Mouse (Mus musculus) midbrain, embryonic 11.5 days (tissue): ENCODE results near the gene B4gat1. TPM values are rescaled to one million over a fixed set of nuclear protein-coding genes. Genes with fewer than 3 reads are reported as not detected.
"Not testable (repeated sequence)": the region's sequence is repeated elsewhere in the genome, so short reads cannot be mapped to it uniquely, and the experiment has no call there.

ENCODE experiments used
- ATAC-seq: fragments of 200-750 bp; cut with Nextera tagmentation; 2 replicates; pipeline ENCODE4 v1.8.0; 2017; ENCODE audit warnings: moderate TSS enrichment, moderate library complexity; ENCODE audit not compliant: low FRiP score
- DNase-seq: peaks from one replicate; pipeline ENCODE4 v3.0.0; 2015; ENCODE audit warnings: low spot score; ENCODE audit errors: missing footprints
- H3K27ac ChIP-seq: fragments of 300-500 bp; sonication (generic); 2 replicates; pipeline ENCODE4 v1.5.1; 2014; ENCODE audit warnings: low read depth, low read length
- H3K27me3 ChIP-seq: fragments of 300-500 bp; sonication (generic); 2 replicates; pipeline ENCODE4 v1.6.1; 2014; ENCODE audit warnings: mild to moderate bottlenecking, low read length, moderate library complexity, mixed read lengths; ENCODE audit not compliant: control insufficient read depth, insufficient read depth
- H3K36me3 ChIP-seq: fragments of 300-500 bp; sonication (generic); 2 replicates; pipeline ENCODE4 v1.6.1; 2014; ENCODE audit warnings: mild to moderate bottlenecking, low read length, moderate library complexity, mixed read lengths; ENCODE audit not compliant: control insufficient read depth, insufficient read depth
- H3K4me1 ChIP-seq: fragments of 300-500 bp; sonication (generic); 2 replicates; pipeline ENCODE4 v1.6.1; 2014; ENCODE audit warnings: low read length; ENCODE audit not compliant: control insufficient read depth, insufficient read depth
- H3K4me2 ChIP-seq: fragments of 300-500 bp; sonication (generic); 2 replicates; pipeline ENCODE4 v1.6.1; 2014; ENCODE audit warnings: mild to moderate bottlenecking, moderate library complexity
- H3K4me3 ChIP-seq: fragments of 300-500 bp; sonication (generic); 2 replicates; pipeline ENCODE4 v1.5.1; 2014; ENCODE audit warnings: low read depth, low read length
- H3K9ac ChIP-seq: fragments of 300-500 bp; sonication (generic); 2 replicates; pipeline ENCODE4 v1.6.1; 2014; ENCODE audit warnings: low read length
- H3K9me3 ChIP-seq: fragments of 300-500 bp; sonication (generic); 2 replicates; pipeline ENCODE4 v1.6.1; 2016; ENCODE audit warnings: low read length; ENCODE audit not compliant: control insufficient read depth
- WGBS: fragments of 180-500 bp; shearing (Covaris S2); extraction: QIAGEN DNeasy Blood & Tissue Kit; methylation state at CpG from one replicate; pipeline ENCODE4 v1.1.7; 2014; 5-methylcytosine and 5-hydroxymethylcytosine counted together
- polyA plus RNA-seq: library from polyadenylated mRNA; unstranded; fragments of >200 nt; fragmentation: Nextera tagmentation; extraction: Ambion mirVana; gene quantifications from 2 replicates; pipeline ENCODE4 v1.2.1, GENCODE M21; 2014

The B4gat1 gene
- polyA plus RNA-seq, 1 experiment from 2014 or later: 41.7 TPM

GRCm38 (mm10) chr19:5084834-5085144, 46.2 kb downstream of the B4gat1 start:
- no peaks in the 10 kb centered on the region; the same call in 1 of the 2 replicates for H3K36me3 ChIP-seq
- H3K4me1 ChIP-seq: peaks cover 22% of the 10 kb centered on the region
- ATAC-seq (no peak), DNase-seq (no peak)
- H3K4me3 ChIP-seq: peak overlapping the region; percentile 35
- H3K4me2 ChIP-seq: peak overlapping the region; percentile 55
- no peak overlapping the region for H3K9ac ChIP-seq
- H3K27me3 ChIP-seq: peaks cover 55% of the 10 kb centered on the region
- H3K27ac ChIP-seq: no peak overlapping the region
- no peaks in the 10 kb centered on the region for H3K9me3 ChIP-seq
- 7% methylated on average over 15 of the region's 15 CpGs for WGBS

- H3K27ac ChIP-seq: no peak within 1 kb of the TSS
- no peaks in the 10 kb centered on the region; the same call in 1 of the 2 replicates for H3K36me3 ChIP-seq
- H3K4me3 ChIP-seq: peak within 1 kb of the TSS; percentile 35
- peaks cover 55% of the 10 kb centered on the region for H3K27me3 ChIP-seq
- 2% methylated on average over 60 of the region's 69 CpGs for WGBS
- DNase-seq: no peak
- H3K4me2 ChIP-seq: peak within 1 kb of the TSS; percentile 55
- no peaks in the 10 kb centered on the region for H3K9me3 ChIP-seq
- no peak for ATAC-seq
- H3K4me1 ChIP-seq: peaks cover 22% of the 10 kb centered on the region
- peak within 1 kb of the TSS; percentile 36 for H3K9ac ChIP-seq
Measured at GRCm38 (mm10) chr19:5085145-5085863, 46.7 kb downstream of the B4gat1 start, which contains the start of gene Tmem151a. Tmem151a (minus strand) TSS chr19:5085531.

- H3K4me1 ChIP-seq: peaks cover 22% of the 10 kb centered on the region
- H3K27me3 ChIP-seq: peaks cover 48% of the 10 kb centered on the region
- H3K4me3 ChIP-seq, H3K27ac ChIP-seq, H3K9ac ChIP-seq, H3K4me2 ChIP-seq, ATAC-seq, DNase-seq, H3K9me3 ChIP-seq, H3K36me3 ChIP-seq: not testable (repeated sequence)
- WGBS: 59% methylated on average over 4 of the region's 4 CpGs
Measured at GRCm38 (mm10) chr19:5086533-5086932, 47.9 kb downstream of the B4gat1 start.

GRCm38 (mm10) chr19:5087884-5088728, 49.5 kb downstream of the B4gat1 start, which contains the start of gene Yif1a:
Yif1a (plus strand) TSS chr19:5088538.
- H3K4me3 ChIP-seq: peak within 1 kb of the TSS; percentile 86
- under 1% methylated on average over 58 of the region's 58 CpGs for WGBS
- H3K9me3 ChIP-seq: no peaks in the 10 kb centered on the region
- peaks cover 2% of the 10 kb centered on the region; the same call in 1 of the 2 replicates for H3K36me3 ChIP-seq
- ATAC-seq: peak; percentile 91
- peak; percentile 100 for DNase-seq
- H3K27me3 ChIP-seq: peaks cover 33% of the 10 kb centered on the region
- peak within 1 kb of the TSS; percentile 83 for H3K4me2 ChIP-seq
- peaks cover 22% of the 10 kb centered on the region for H3K4me1 ChIP-seq
- H3K27ac ChIP-seq: peak within 1 kb of the TSS; percentile 71
- peak within 1 kb of the TSS; percentile 72 for H3K9ac ChIP-seq

- Histone ChIP-seq H3K9me3 (no peaks in the 10 kb centered on the region), H3K4me3 (peak overlapping the region; percentile 86), H3K4me2 (peak overlapping the region; percentile 83), H3K9ac (peak overlapping the region; percentile 72; the same call in 1 of the 2 replicates), H3K27me3 (peaks cover 22% of the 10 kb centered on the region), H3K4me1 (peaks cover 26% of the 10 kb centered on the region), H3K27ac (no peak overlapping the region), H3K36me3 (peaks cover 5% of the 10 kb centered on the region; the same call in 1 of the 2 replicates)
- 86% methylated on average over 4 of the region's 4 CpGs for WGBS
- no peak for ATAC-seq
- DNase-seq: no peak
Measured at GRCm38 (mm10) chr19:5089324-5089723, 50.7 kb downstream of the B4gat1 start.

Other genes with a start within 250 kb of the B4gat1 start
- gene Rbm4, start 244.9 kb upstream of the B4gat1 start, polyA plus RNA-seq: 108 and 111 TPM in 2 replicates
- gene Gm21992, start 227.2 kb upstream of the B4gat1 start, polyA plus RNA-seq: 12.9 and 27.2 TPM in 2 replicates
- 108 and 113 TPM in 2 replicates for gene Rbm14, start 227.2 kb upstream of the B4gat1 start, polyA plus RNA-seq
- 34.1 and 35.6 TPM in 2 replicates for gene Ccs, start 199.5 kb upstream of the B4gat1 start, polyA plus RNA-seq
- 0.07 and 0.11 TPM in 2 replicates for gene Ccdc87, start 199.5 kb upstream of the B4gat1 start, polyA plus RNA-seq
- 34.1 and 34.9 TPM in 2 replicates for gene Ctsf, start 183.7 kb upstream of the B4gat1 start, polyA plus RNA-seq
- gene Actn3, start 160.9 kb upstream of the B4gat1 start, polyA plus RNA-seq: 0.86 and 1.2 TPM in 2 replicates
- gene Zdhhc24, start 160.2 kb upstream of the B4gat1 start, polyA plus RNA-seq: 12.4 and 13.3 TPM in 2 replicates
- gene Bbs1, start 132.2 kb upstream of the B4gat1 start, polyA plus RNA-seq: 6.5 and 7.8 TPM in 2 replicates
- gene Dpp3, start 110.5 kb upstream of the B4gat1 start, polyA plus RNA-seq: 153 and 159 TPM in 2 replicates
- gene Peli3, start 95.7 kb upstream of the B4gat1 start, polyA plus RNA-seq: 1.3 and 1.5 TPM in 2 replicates
- gene Mrpl11, start 76.7 kb upstream of the B4gat1 start, polyA plus RNA-seq: 157 and 158 TPM in 2 replicates
- 0.04 TPM in 1 of 2 replicates, not detected in the other for gene Npas4, start 48.5 kb upstream of the B4gat1 start, polyA plus RNA-seq
- gene Slc29a2, start 15.0 kb upstream of the B4gat1 start, polyA plus RNA-seq: 4.2 TPM in 2 replicates
- gene AC124502.3, start 65 bp downstream of the B4gat1 start, polyA plus RNA-seq: 1.6 TPM in 2 replicates
- 66.1 and 68.4 TPM in 2 replicates for gene Brms1, start 2.5 kb downstream of the B4gat1 start, polyA plus RNA-seq
- 0.63 and 1.4 TPM in 2 replicates for gene Rin1, start 11.7 kb downstream of the B4gat1 start, polyA plus RNA-seq
- gene Cd248, start 29.3 kb downstream of the B4gat1 start, polyA plus RNA-seq: 26.7 and 32.2 TPM in 2 replicates
- 1.3 TPM in 2 replicates for gene Tmem151a, start 46.7 kb downstream of the B4gat1 start, polyA plus RNA-seq
- 70.4 and 80.6 TPM in 2 replicates for gene Yif1a, start 49.7 kb downstream of the B4gat1 start, polyA plus RNA-seq
- gene Cnih2, start 59.7 kb downstream of the B4gat1 start, polyA plus RNA-seq: 106 and 115 TPM in 2 replicates
- gene Rab1b, start 68.2 kb downstream of the B4gat1 start, polyA plus RNA-seq: 214 and 231 TPM in 2 replicates
- 24.4 and 25.0 TPM in 2 replicates for gene Klc2, start 79.7 kb downstream of the B4gat1 start, polyA plus RNA-seq
- 24.8 and 26.1 TPM in 2 replicates for gene Pacs1, start 234.3 kb downstream of the B4gat1 start, polyA plus RNA-seq